ENCODE assay signal across 10 mouse cellular contexts in the genomic region with DNA sequence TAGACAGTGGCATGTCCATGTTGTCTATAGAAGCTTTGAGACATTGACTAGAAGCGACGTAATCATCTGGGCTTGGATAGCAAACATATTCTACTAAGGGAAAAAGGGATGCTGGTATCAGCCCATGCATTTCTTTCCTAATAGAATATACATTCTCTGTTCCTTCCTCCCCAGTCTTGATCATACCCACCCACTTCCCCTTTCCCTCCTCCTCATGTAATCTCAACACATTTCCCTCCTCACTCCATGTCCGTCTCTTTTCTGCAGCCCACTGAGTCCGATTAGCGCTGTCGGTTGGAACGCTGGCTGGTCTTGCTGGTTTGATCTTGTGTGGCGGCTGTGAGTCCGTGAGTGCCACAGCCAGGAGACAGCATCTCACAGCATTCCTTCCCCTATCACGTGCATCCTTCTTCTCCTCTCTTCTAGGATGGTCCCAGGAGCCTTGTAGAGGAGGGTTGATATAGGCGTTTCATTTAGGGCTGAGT. TPM values are rescaled to one million over a fixed set of nuclear protein-coding genes. Genes with fewer than 3 reads are reported as not detected.
DNase-seq lines count a peak whose midpoint lies in the region; ATAC-seq and TF ChIP-seq lines count a peak whose summit lies in the region.
"Had no signal": no experiment of that assay in that cellular context is flagged by ENCODE, and none has a peak within 500 bp of the region (broad histone marks: within the 10 kb centered on the region; RNA-seq: fewer than 3 reads in every experiment).

A gene (minus strand): TSS at position 435 of the 485 bp plus-strand sequence.

- peak within 1 kb of the TSS; percentile 23; the same call in 1 of the 2 replicates for H3K4me2 ChIP-seq in kidney, embryonic 16.5 days (replicated peaks; ENCODE audit: low read depth, low read length)
- peak within 1 kb of the TSS; percentile 23; the same call in 1 of the 2 replicates for H3K4me2 ChIP-seq in embryonic facial prominence, embryonic 12.5 days (replicated peaks)
- no peak within 1 kb of the TSS; the same call in 1 of the 2 replicates for H3K4me2 ChIP-seq in hindbrain, embryonic 15.5 days
- H3K4me2 ChIP-seq in myocyte (ENCODE audit: low read depth): peak within 1 kb of the TSS; percentile 30

- no peak within 1 kb of the TSS for H3ac ChIP-seq in myocyte (ENCODE audit: control insufficient read depth, insufficient read length)

- no peak for DNase-seq in kidney, postnatal 10 days
- DNase-seq in spleen, postnatal 10 days (ENCODE audit: low spot score in 2 of 2): no peak
- no peak for DNase-seq in cerebellum, adult 11 months
- DNase-seq: layer of hippocampus, adult 9-11 months; liver, postnatal 0 days had no signal

- 0 out of 2 replicates have a peak within 1 kb of the TSS, but pooled peaks have one; percentile 18 for H3K9ac ChIP-seq in kidney, embryonic 16.5 days (replicated peaks; ENCODE audit: low read length)
- no peak within 1 kb of the TSS for H3K9ac ChIP-seq in embryonic facial prominence, embryonic 12.5 days
- no peak within 1 kb of the TSS for H3K9ac ChIP-seq in hindbrain, embryonic 15.5 days
- H3K9ac ChIP-seq: liver, postnatal 0 days had no signal

- no peaks in the 10 kb centered on the region for H3K79me2 ChIP-seq in myocyte (ENCODE audit: control insufficient read depth, insufficient read depth)

- no peaks in the 10 kb centered on the region for H3K27me3 ChIP-seq in kidney, embryonic 16.5 days (ENCODE audit: insufficient read depth, low read length)
- H3K27me3 ChIP-seq in embryonic facial prominence, embryonic 12.5 days: no peaks in the 10 kb centered on the region
- H3K27me3 ChIP-seq in hindbrain, embryonic 15.5 days: no peaks in the 10 kb centered on the region
- H3K27me3 ChIP-seq in myocyte (ENCODE audit: control insufficient read depth, insufficient read depth, insufficient read length): no peaks in the 10 kb centered on the region

- H3K4me3 ChIP-seq in kidney, embryonic 16.5 days (ENCODE audit: low read length): no peak within 1 kb of the TSS
- H3K4me3 ChIP-seq in embryonic facial prominence, embryonic 12.5 days: no peak within 1 kb of the TSS
- H3K4me3 ChIP-seq in hindbrain, embryonic 15.5 days: no peak within 1 kb of the TSS
- no peak within 1 kb of the TSS for H3K4me3 ChIP-seq in myocyte

- H3K27ac ChIP-seq in kidney, embryonic 16.5 days (ENCODE audit: low read length): 0 out of 2 replicates have a peak within 1 kb of the TSS, but pooled peaks have one; percentile 32
- H3K27ac ChIP-seq in embryonic facial prominence, embryonic 12.5 days: no peak within 1 kb of the TSS; the same call in 1 of the 2 replicates
- H3K27ac ChIP-seq in hindbrain, embryonic 15.5 days (replicated peaks): peak within 1 kb of the TSS; percentile 71

- H3K9me3 ChIP-seq in kidney, embryonic 16.5 days (ENCODE audit: low read length): no peaks in the 10 kb centered on the region
- no peaks in the 10 kb centered on the region for H3K9me3 ChIP-seq in embryonic facial prominence, embryonic 12.5 days
- no peaks in the 10 kb centered on the region for H3K9me3 ChIP-seq in hindbrain, embryonic 15.5 days

- no peaks in the 10 kb centered on the region for H3K36me3 ChIP-seq in kidney, embryonic 16.5 days (ENCODE audit: insufficient read depth, low read length)
- H3K36me3 ChIP-seq in embryonic facial prominence, embryonic 12.5 days: no peaks in the 10 kb centered on the region
- H3K36me3 ChIP-seq in hindbrain, embryonic 15.5 days: no peaks in the 10 kb centered on the region
- H3K36me3 ChIP-seq in myocyte (ENCODE audit: control insufficient read depth, insufficient read depth): no peaks in the 10 kb centered on the region

- peaks cover 15% of the 10 kb centered on the region for H3K4me1 ChIP-seq in kidney, embryonic 16.5 days (ENCODE audit: insufficient read depth, low read length)
- H3K4me1 ChIP-seq in embryonic facial prominence, embryonic 12.5 days: peaks cover 18% of the 10 kb centered on the region
- peaks cover 14% of the 10 kb centered on the region for H3K4me1 ChIP-seq in hindbrain, embryonic 15.5 days (replicated peaks)

- no peak for ATAC-seq in kidney, embryonic 16.5 days (ENCODE audit: low FRiP score, low TSS enrichment)
- ATAC-seq in embryonic facial prominence, embryonic 12.5 days (ENCODE audit: insufficient number of reproducible peaks, insufficient read depth, low FRiP score, low TSS enrichment): no peak
- no peak for ATAC-seq in hindbrain, embryonic 15.5 days (ENCODE audit: low FRiP score, low read depth)
- ATAC-seq: inflammation-experienced regulatory T-cells, adult 6 months; liver, postnatal 0 days had no signal

- TF ChIP-seq POLR2A in myocyte (IDR thresholded peaks at IDR 0.05; ENCODE audit: insufficient read length, low read depth): no peak

- WGBS in kidney, embryonic 16.5 days: 84% methylated on average over 11 of the region's 11 CpGs
- WGBS in embryonic facial prominence, embryonic 12.5 days: 84% methylated on average over 11 of the region's 11 CpGs
- 88% methylated on average over 11 of the region's 11 CpGs for WGBS in hindbrain, embryonic 15.5 days

TF ChIP-seq in myocyte, 11 proteins besides CTCF, POLR2A, EP300 and RAD21:
- TF ChIP-seq MYOD1 (IDR thresholded peaks at IDR 0.05; ENCODE audit: control insufficient read depth in 1 of 3, insufficient read length in 2 of 3, low read depth in 2 of 3): no peak
- no peak for TF ChIP-seq MYOG (IDR thresholded peaks at IDR 0.05; ENCODE audit: control insufficient read depth in 1 of 3, insufficient read depth in 1 of 3, insufficient read length in 2 of 3, low read depth in 2 of 3)
- TF ChIP-seq USF1 (IDR thresholded peaks at IDR 0.05; ENCODE audit: low read depth): no peak
- TF ChIP-seq TCF3 (IDR thresholded peaks at IDR 0.05; ENCODE audit: insufficient read length, low read depth): no peak
- TF ChIP-seq REST (IDR thresholded peaks at IDR 0.05; ENCODE audit: insufficient read depth, insufficient read length): no peak
- TF ChIP-seq POLR2AphosphoS2 (IDR thresholded peaks at IDR 0.05; ENCODE audit: insufficient read length, low read depth): no peak

RNA-seq across cellular contexts. Expression of the gene that starts here (rescaled TPM):
- polyA plus RNA-seq in kidney, embryonic 16.5 days (2015; fragmentation: Nextera tagmentation; extraction: Ambion mirVana): 0.09 TPM in 1 of 2 replicates, not detected in the other
- polyA plus RNA-seq in embryonic facial prominence, embryonic 12.5 days (2016; fragmentation: Nextera tagmentation; extraction: Ambion mirVana): 0.14 TPM in 1 of 2 replicates, not detected in the other
- 0.13 TPM in 1 of 2 replicates, not detected in the other for polyA plus RNA-seq in hindbrain, embryonic 15.5 days (2015; fragmentation: Nextera tagmentation; extraction: Ambion mirVana)
- polyA plus RNA-seq in myocyte (2012; fragmentation: generic; extraction: Trizol): 0.04 TPM
- polyA plus RNA-seq: inflammation-experienced regulatory T-cells, adult 6 months; liver, postnatal 0 days had no signal
